Mouse (Mus musculus): ENCODE results near the gene Tm4sf19.

DNA sequence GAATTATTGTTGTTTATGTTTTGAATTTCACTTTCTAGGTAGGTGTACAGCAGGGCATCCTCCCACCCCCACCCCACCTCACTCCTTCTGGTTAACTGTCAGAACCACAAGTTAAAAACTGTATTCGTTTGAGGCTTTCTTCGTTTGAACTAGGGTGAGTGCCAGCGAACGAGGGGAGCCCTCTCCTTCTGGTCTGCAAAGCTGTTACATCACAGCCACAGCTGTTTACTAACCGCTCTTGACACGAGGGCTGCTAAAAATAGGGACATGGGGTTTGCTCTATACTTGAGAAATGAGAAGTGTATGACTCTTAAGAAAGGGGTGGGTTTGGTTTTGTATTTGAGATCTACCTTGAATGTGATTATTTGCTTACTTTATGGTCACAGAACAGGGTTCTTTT, 33.8 kb downstream of the Tm4sf19 start:
- TF ChIP-seq POLR2AphosphoS2 (IDR thresholded peaks at IDR 0.05; ENCODE audit: insufficient read length, low read depth) (no peak), USF1 (IDR thresholded peaks at IDR 0.05; ENCODE audit: low read depth) (no peak), POLR2A (IDR thresholded peaks at IDR 0.05; ENCODE audit: insufficient read length, low read depth) (no peak), E2F4 (IDR thresholded peaks at IDR 0.05; ENCODE audit: insufficient read depth) (no peak), CEBPB (IDR thresholded peaks at IDR 0.05; ENCODE audit: insufficient read depth, poor library complexity, severe bottlenecking) (0 out of 2 replicates have a peak, but pooled peaks have one; percentile 41), TCF12 (IDR thresholded peaks at IDR 0.05; ENCODE audit: insufficient read depth, poor library complexity, severe bottlenecking) (peak; percentile 39), MAX (IDR thresholded peaks at IDR 0.05; ENCODE audit: low read depth) (no peak), TCF3 (IDR thresholded peaks at IDR 0.05; ENCODE audit: insufficient read length, low read depth) (no peak), MYOG (IDR thresholded peaks at IDR 0.05; ENCODE audit: control insufficient read depth in 1 of 3, insufficient read depth in 1 of 3, insufficient read length in 2 of 3, low read depth in 2 of 3) (peak in 2 of 3 experiments; percentile 67 to 80), REST (IDR thresholded peaks at IDR 0.05; ENCODE audit: insufficient read depth, insufficient read length) (no peak), SRF (IDR thresholded peaks at IDR 0.05; ENCODE audit: control insufficient read depth, insufficient read length, low read depth) (no peak), MYOD1 (IDR thresholded peaks at IDR 0.05; ENCODE audit: control insufficient read depth in 1 of 3, insufficient read length in 2 of 3, low read depth in 2 of 3) (peak in 2 of 3 experiments; percentile 31 to 72)

Data from myocyte (in vitro differentiated cells).